Mouse (Mus musculus): ENCODE measurements at regions not wholly inside any gene's neighbourhood (a gene's known extent, or its start where the extent isn't known, plus 50 kb on each side); places are given as distances from the start of the nearest gene placed in this dataset.

GRCm38 (mm10) chr10:105899225-105899624, 58.0 kb upstream of the Mettl25 start:
- in situ Hi-C loops (cut with MboI; ENCODE audit: low sequenced_read_pairs in 2 of 2, unreplicated experiment in 2 of 2) = no loop called here

More at GRCm38 (mm10) chr10:105899225-105899624, 58.0 kb upstream of the Mettl25 start:
- Histone ChIP-seq H3K9ac (ENCODE audit: insufficient read depth, low read depth, low read length, poor library complexity, severe bottlenecking) (no peak overlapping the region), H3K4me3 (ENCODE audit: insufficient read depth in 1 of 2, low read depth in 1 of 2, low read length in 2 of 2, poor library complexity in 1 of 2, severe bottlenecking in 1 of 2) (no peak overlapping the region), H3K27ac (ENCODE audit: insufficient read depth, low read depth, low read length, poor library complexity, severe bottlenecking) (no peak overlapping the region), H3K4me1 (ENCODE audit: control insufficient read depth in 2 of 2, insufficient read depth in 2 of 2, low read length in 2 of 2, poor library complexity in 1 of 2) (no peaks in the 10 kb centered on the region), H3K9me3 (ENCODE audit: control insufficient read depth, insufficient read depth, low read depth, low read length) (no peaks in the 10 kb centered on the region), H3K36me3 (ENCODE audit: control insufficient read depth, insufficient read depth, low read length, poor library complexity, severe bottlenecking) (no peaks in the 10 kb centered on the region)
- no peak for TF ChIP-seq MAFK (IDR thresholded peaks at IDR 0.05; ENCODE audit: insufficient read depth, low read depth, low read length)
- TF ChIP-seq ZC3H11A (IDR thresholded peaks at IDR 0.05; ENCODE audit: borderline replicate concordance, low read depth, low read length) = no peak
- TF ChIP-seq CHD2 (IDR thresholded peaks at IDR 0.05; ENCODE audit: low read depth, low read length) = no peak
- no peak for TF ChIP-seq ZNF384 (IDR thresholded peaks at IDR 0.05; ENCODE audit: low read depth, low read length)
- no peak for TF ChIP-seq HCFC1 (IDR thresholded peaks at IDR 0.05; ENCODE audit: borderline replicate concordance, insufficient read depth, low read length)
- DNase-seq (ENCODE audit: low read depth, low spot score) = no peak

Data from ES-E14 (cell line).